Mouse (Mus musculus) liver, embryonic 16.5 days (tissue): ENCODE data around the gene Arpin. TPM values are rescaled to one million over a fixed set of nuclear protein-coding genes. Genes with fewer than 3 reads are reported as not detected.

Experiments used
- ATAC-seq: fragments of 200-750 bp; cut with Nextera tagmentation; 2 replicates; pipeline ENCODE4 v1.8.0; 2017; ENCODE audit warnings: low read depth, mild to moderate bottlenecking, moderate number of reproducible peaks, moderate library complexity
- H3K27ac ChIP-seq: fragments of 300-500 bp; sonication (generic); 2 replicates; pipeline ENCODE4 v1.5.1; 2014; ENCODE audit warnings: mild to moderate bottlenecking, low read length
- H3K27me3 ChIP-seq: fragments of 300-500 bp; sonication (generic); 2 replicates; pipeline ENCODE4 v1.6.1; 2014; ENCODE audit warnings: low read depth, low read length, mixed read lengths; ENCODE audit not compliant: control insufficient read depth, insufficient read depth
- H3K36me3 ChIP-seq: fragments of 300-500 bp; sonication (generic); 2 replicates; pipeline ENCODE4 v1.6.1; 2014; ENCODE audit warnings: mild to moderate bottlenecking; ENCODE audit not compliant: control insufficient read depth, insufficient read depth
- H3K4me1 ChIP-seq: fragments of 300-500 bp; sonication (generic); 2 replicates; pipeline ENCODE4 v1.6.1; 2014; ENCODE audit warnings: low read depth, low read length, mixed read lengths; ENCODE audit not compliant: control insufficient read depth
- H3K4me2 ChIP-seq: fragments of 300-500 bp; sonication (generic); 2 replicates; pipeline ENCODE4 v1.6.1; 2014; ENCODE audit warnings: low read depth, low read length, mixed read lengths
- H3K4me3 ChIP-seq: fragments of 300-500 bp; sonication (generic); 2 replicates; pipeline ENCODE4 v1.5.1; 2014; ENCODE audit warnings: low read depth, mild to moderate bottlenecking, low read length
- H3K9ac ChIP-seq: fragments of 300-500 bp; sonication (generic); 2 replicates; pipeline ENCODE4 v1.6.1; 2014; ENCODE audit warnings: low read depth, low read length
- H3K9me3 ChIP-seq: fragments of 300-500 bp; sonication (generic); replicated peaks from 2 replicates; pipeline ENCODE4 v1.6.1; 2016; ENCODE audit warnings: low read length; ENCODE audit not compliant: control insufficient read depth
- WGBS: fragments of 180-500 bp; shearing (Covaris S2); extraction: QIAGEN DNeasy Blood & Tissue Kit; methylation state at CpG from one replicate; pipeline ENCODE4 v1.1.7; 2014; ENCODE audit not compliant: insufficient replicate concordance; 5-methylcytosine and 5-hydroxymethylcytosine counted together
- polyA plus RNA-seq: library from polyadenylated mRNA; unstranded; fragments of >200 nt; fragmentation: Nextera tagmentation; extraction: Ambion mirVana; gene quantifications from 2 replicates; pipeline ENCODE4 v1.2.1, GENCODE M21; 2015

The Arpin gene
- polyA plus RNA-seq, result 3.1 and 3.2 TPM in 2 replicates

- no peaks in the 10 kb centered on the region for H3K4me1 ChIP-seq
These were observed at the start of gene Arpin for GRCm38 (mm10) chr7:79934862-79935510. TSS of gene Arpin (minus strand) at chr7:79935359.

GRCm38 (mm10) chr7:79975316-79975715 is 40.2 kb upstream of the Arpin start:
- H3K4me2 ChIP-seq, result no peak overlapping the region
- no peak overlapping the region for H3K9ac ChIP-seq
- no peak overlapping the region for H3K27ac ChIP-seq
- no peak overlapping the region for H3K4me3 ChIP-seq
- H3K36me3 ChIP-seq, result no peaks in the 10 kb centered on the region
- 49% methylated on average over 2 of the region's 2 CpGs for WGBS
- no peak for ATAC-seq
- H3K9me3 ChIP-seq, result no peaks in the 10 kb centered on the region
- no peaks in the 10 kb centered on the region for H3K27me3 ChIP-seq
- no peaks in the 10 kb centered on the region for H3K4me1 ChIP-seq

More at GRCm38 (mm10) chr7:79934862-79935510, at the start of gene Arpin:
- Histone ChIP-seq H3K4me2 (peak within 1 kb of the TSS; percentile 46), H3K36me3 (no peaks in the 10 kb centered on the region), H3K27ac (0 out of 2 replicates have a peak within 1 kb of the TSS, but pooled peaks have one; percentile 5), H3K9me3 (no peaks in the 10 kb centered on the region), H3K4me3 (peak within 1 kb of the TSS; percentile 59), H3K27me3 (peaks cover 22% of the 10 kb centered on the region), H3K9ac (peak within 1 kb of the TSS; percentile 46)
- peak; percentile 70 for ATAC-seq
- WGBS, result 4% methylated on average over 32 of the region's 32 CpGs

- Histone ChIP-seq H3K9ac (no peak overlapping the region), H3K27me3 (no peaks in the 10 kb centered on the region), H3K4me2 (no peak overlapping the region), H3K27ac (no peak overlapping the region), H3K4me1 (no peaks in the 10 kb centered on the region), H3K9me3 (no peaks in the 10 kb centered on the region), H3K36me3 (no peaks in the 10 kb centered on the region), H3K4me3 (no peak overlapping the region)
- 59% methylated on average over 5 of the region's 5 CpGs for WGBS
- ATAC-seq, result no peak
These were observed 37.0 kb upstream of the Arpin start for GRCm38 (mm10) chr7:79972195-79972594.

GRCm38 (mm10) chr7:79970336-79970735 is 35.2 kb upstream of the Arpin start:
- Histone ChIP-seq H3K9me3 (no peaks in the 10 kb centered on the region), H3K27me3 (no peaks in the 10 kb centered on the region), H3K4me3 (no peak overlapping the region), H3K27ac (no peak overlapping the region), H3K4me2 (no peak overlapping the region), H3K4me1 (no peaks in the 10 kb centered on the region), H3K36me3 (no peaks in the 10 kb centered on the region), H3K9ac (no peak overlapping the region)
- no peak for ATAC-seq
- WGBS, result 55% methylated on average over 1 of the region's 1 CpGs

- 61% methylated on average over 6 of the region's 6 CpGs for WGBS
- no peak overlapping the region for H3K4me2 ChIP-seq
- H3K27me3 ChIP-seq, result no peaks in the 10 kb centered on the region
- no peaks in the 10 kb centered on the region for H3K4me1 ChIP-seq
- no peak for ATAC-seq
- H3K36me3 ChIP-seq, result no peaks in the 10 kb centered on the region
- no peaks in the 10 kb centered on the region for H3K9me3 ChIP-seq
- no peak overlapping the region for H3K9ac ChIP-seq
- H3K27ac ChIP-seq, result no peak overlapping the region
- no peak overlapping the region for H3K4me3 ChIP-seq
These were observed 33.2 kb upstream of the Arpin start for GRCm38 (mm10) chr7:79968326-79968725.

GRCm38 (mm10) chr7:79961600-79961999 is 26.4 kb upstream of the Arpin start:
- Histone ChIP-seq H3K4me1 (no peaks in the 10 kb centered on the region), H3K36me3 (no peaks in the 10 kb centered on the region), H3K4me2 (no peak overlapping the region), H3K9me3 (no peaks in the 10 kb centered on the region), H3K9ac (no peak overlapping the region), H3K27ac (no peak overlapping the region), H3K4me3 (no peak overlapping the region), H3K27me3 (no peaks in the 10 kb centered on the region)
- ATAC-seq, result no peak
- WGBS, result 44% methylated on average over 1 of the region's 1 CpGs

- ATAC-seq, result no peak
- Histone ChIP-seq H3K27ac (no peak overlapping the region), H3K4me2 (no peak overlapping the region), H3K27me3 (no peaks in the 10 kb centered on the region), H3K4me3 (no peak overlapping the region), H3K9ac (no peak overlapping the region), H3K9me3 (no peaks in the 10 kb centered on the region), H3K4me1 (no peaks in the 10 kb centered on the region), H3K36me3 (no peaks in the 10 kb centered on the region)
- 57% methylated on average over 1 of the region's 1 CpGs for WGBS
These were observed 21.0 kb upstream of the Arpin start for GRCm38 (mm10) chr7:79956131-79956530.

GRCm38 (mm10) chr7:79954890-79955289 is 19.7 kb upstream of the Arpin start:
- Histone ChIP-seq H3K36me3 (no peaks in the 10 kb centered on the region), H3K27ac (no peak overlapping the region), H3K9ac (no peak overlapping the region), H3K4me3 (no peak overlapping the region), H3K9me3 (no peaks in the 10 kb centered on the region), H3K4me2 (no peak overlapping the region), H3K27me3 (no peaks in the 10 kb centered on the region), H3K4me1 (no peaks in the 10 kb centered on the region)
- ATAC-seq, result no peak
- WGBS, result 78% methylated on average over 1 of the region's 1 CpGs

- Histone ChIP-seq H3K27me3 (no peaks in the 10 kb centered on the region), H3K27ac (no peak overlapping the region), H3K36me3 (no peaks in the 10 kb centered on the region), H3K4me2 (no peak overlapping the region), H3K9me3 (no peaks in the 10 kb centered on the region), H3K4me1 (no peaks in the 10 kb centered on the region), H3K4me3 (no peak overlapping the region), H3K9ac (no peak overlapping the region)
- ATAC-seq, result no peak
- WGBS, result 60% methylated on average over 3 of the region's 3 CpGs
These were observed 15.9 kb upstream of the Arpin start for GRCm38 (mm10) chr7:79951038-79951437.
